ENCODE assay signal across 12 mouse cellular contexts in genomic region chr3:107114941-107115340, GRCm38 (mm10). TPM values are rescaled to one million over a fixed set of nuclear protein-coding genes. Genes with fewer than 3 reads are reported as not detected.
"Had no signal": no experiment of that assay in that cellular context is flagged by ENCODE, and none has a peak within 500 bp of the region (broad histone marks: within the 10 kb centered on the region; RNA-seq: fewer than 3 reads in every experiment).

No protein-coding gene starts in this region.

- H3K36me3 ChIP-seq: limb, embryonic 15.5 days; liver, embryonic 12.5 days had no signal

- H3K4me2 ChIP-seq: limb, embryonic 15.5 days; liver, embryonic 12.5 days; lung, embryonic 14.5 days had no signal

- ATAC-seq: liver, embryonic 12.5 days had no signal

- H3K27ac ChIP-seq: kidney, postnatal 0 days; limb, embryonic 15.5 days; liver, embryonic 12.5 days had no signal

- H3K9me3 ChIP-seq: limb, embryonic 15.5 days; liver, embryonic 12.5 days had no signal

- DNase-seq: kidney, adult 9 months; kidney, postnatal 36 days; lung, embryonic 14.5 days; lung, postnatal 10 days; lung, postnatal 4 days; right cerebral cortex, adult 18-20 months; right cerebral cortex, postnatal 25 days; thymus, postnatal 36 days had no signal

- H3K9ac ChIP-seq: limb, embryonic 15.5 days; liver, embryonic 12.5 days; lung, embryonic 14.5 days had no signal

- H3K4me1 ChIP-seq: limb, embryonic 15.5 days; liver, embryonic 12.5 days had no signal

- H3K27me3 ChIP-seq: limb, embryonic 15.5 days; liver, embryonic 12.5 days had no signal

- H3K4me3 ChIP-seq: limb, embryonic 15.5 days; liver, embryonic 12.5 days had no signal

RNA-seq across cellular contexts. Expression of gene Kcna2, which starts 14.0 kb away (rescaled TPM):
- polyA plus RNA-seq: limb, embryonic 11.5 days had no signal
